Mouse (Mus musculus): Measurements from ENCODE around the gene Prkn. TPM values are rescaled to one million over a fixed set of nuclear protein-coding genes. Genes with fewer than 3 reads are reported as not detected.

The Prkn gene
- polyA plus RNA-seq, 1 experiment from 2014 or later = 1.00 TPM

DNA sequence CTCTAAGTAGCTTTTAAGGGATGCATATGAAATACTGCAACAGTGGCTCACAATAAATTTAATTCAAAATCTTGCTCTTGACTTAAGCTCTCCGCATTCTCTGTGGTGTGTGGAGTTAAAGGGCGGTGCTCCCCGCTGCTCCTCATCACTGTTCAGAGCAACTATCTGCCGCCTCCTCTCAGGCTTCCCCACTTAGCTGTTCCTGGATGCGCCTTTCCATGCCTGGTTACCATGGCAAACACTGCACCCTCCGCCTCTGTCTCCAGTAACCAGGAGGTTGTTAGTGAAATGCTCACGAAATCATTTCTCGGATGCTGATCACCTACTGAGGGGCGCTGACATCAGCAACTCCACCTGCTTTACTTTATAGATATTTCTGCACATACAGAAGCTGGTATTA is 1080.8 kb downstream of the Prkn start:
- no peak overlapping the region for H3K4me2 ChIP-seq (ENCODE audit: low read depth, low read length)
- H3K4me1 ChIP-seq (ENCODE audit: insufficient read depth) = no peaks in the 10 kb centered on the region
- no peak for ATAC-seq
- 77% methylated on average over 9 of the region's 9 CpGs for WGBS (ENCODE audit: insufficient replicate concordance)
- no peaks in the 10 kb centered on the region for H3K36me3 ChIP-seq (replicated peaks; ENCODE audit: insufficient read depth, low read length)
- H3K4me3 ChIP-seq (ENCODE audit: low read depth, low read length) = no peak overlapping the region
- no peak for DNase-seq
- no peaks in the 10 kb centered on the region for H3K27me3 ChIP-seq (ENCODE audit: insufficient read depth, low read length)
- TF ChIP-seq EP300 (IDR thresholded peaks at IDR 0.05; ENCODE audit: low read depth) (no peak), CTCF (IDR thresholded peaks at IDR 0.05; ENCODE audit: low read depth) (no peak)
- H3K27ac ChIP-seq (ENCODE audit: low read depth) = no peak overlapping the region
- H3K9me3 ChIP-seq (ENCODE audit: low read length) = no peaks in the 10 kb centered on the region
- no peak overlapping the region for H3K9ac ChIP-seq (replicated peaks)

DNA sequence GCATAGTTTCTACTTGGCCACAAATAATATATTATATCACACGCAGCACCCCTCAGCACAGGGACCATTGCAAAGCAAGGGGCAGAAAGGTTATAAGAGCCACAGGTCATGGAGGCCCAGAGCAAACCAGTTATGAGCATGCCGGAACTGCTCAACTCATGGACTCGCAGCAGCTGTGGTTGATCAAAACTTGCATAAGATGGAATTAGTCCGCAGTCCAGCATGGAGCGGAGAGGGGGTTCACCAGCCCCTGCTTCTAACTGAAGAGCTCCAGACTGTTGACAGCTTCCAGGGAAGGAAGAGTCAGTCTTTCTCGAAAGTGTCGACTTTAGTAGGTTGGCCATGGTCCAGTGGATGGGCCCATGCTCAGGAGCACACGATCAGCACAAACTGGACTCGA is 1083.8 kb downstream of the Prkn start:
- no peak for DNase-seq
- Histone ChIP-seq H3K4me3 (ENCODE audit: low read depth, low read length) (no peak overlapping the region), H3K27me3 (ENCODE audit: insufficient read depth, low read length) (no peaks in the 10 kb centered on the region), H3K9me3 (ENCODE audit: low read length) (no peaks in the 10 kb centered on the region), H3K4me1 (ENCODE audit: insufficient read depth) (no peaks in the 10 kb centered on the region), H3K4me2 (ENCODE audit: low read depth, low read length) (no peak overlapping the region), H3K36me3 (replicated peaks; ENCODE audit: insufficient read depth, low read length) (no peaks in the 10 kb centered on the region), H3K27ac (ENCODE audit: low read depth) (no peak overlapping the region), H3K9ac (replicated peaks) (no peak overlapping the region)
- WGBS (ENCODE audit: insufficient replicate concordance) = 79% methylated on average over 9 of the region's 9 CpGs
- TF ChIP-seq CTCF (IDR thresholded peaks at IDR 0.05; ENCODE audit: low read depth) (no peak), EP300 (IDR thresholded peaks at IDR 0.05; ENCODE audit: low read depth) (no peak)
- no peak for ATAC-seq

DNA sequence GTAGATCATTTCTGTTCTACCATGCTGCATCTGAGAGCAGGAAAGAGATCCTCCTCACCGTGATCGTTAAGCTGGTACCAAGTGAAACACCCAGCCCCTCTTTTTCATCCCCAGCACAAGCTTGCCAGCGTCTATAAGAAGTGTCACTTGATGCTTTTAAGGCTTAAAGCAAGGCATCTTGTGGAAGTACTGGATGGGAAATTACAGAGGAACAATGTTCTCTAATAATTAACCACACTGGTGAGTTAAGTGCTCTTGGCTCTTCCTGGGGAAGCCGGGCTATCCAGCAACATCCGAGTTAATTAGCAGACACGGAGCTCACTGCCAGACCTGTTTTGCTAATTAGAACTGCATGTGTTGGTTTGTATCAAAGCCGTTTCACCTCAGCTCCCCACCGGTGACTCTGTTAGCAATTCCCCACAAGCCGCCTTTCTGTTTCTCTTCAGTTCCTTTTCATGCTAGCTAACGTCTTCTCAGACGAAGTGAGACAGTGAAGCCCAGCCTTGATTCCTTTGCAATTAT is 1086.7 kb downstream of the Prkn start:
- no peak overlapping the region for H3K4me3 ChIP-seq (ENCODE audit: low read depth, low read length)
- no peaks in the 10 kb centered on the region for H3K36me3 ChIP-seq (replicated peaks; ENCODE audit: insufficient read depth, low read length)
- H3K27me3 ChIP-seq (ENCODE audit: insufficient read depth, low read length) = no peaks in the 10 kb centered on the region
- DNase-seq (no peak), ATAC-seq (no peak)
- no peak overlapping the region for H3K27ac ChIP-seq (ENCODE audit: low read depth)
- WGBS (ENCODE audit: insufficient replicate concordance) = 47% methylated on average over 11 of the region's 11 CpGs
- no peak overlapping the region for H3K9ac ChIP-seq (replicated peaks)
- H3K4me1 ChIP-seq (ENCODE audit: insufficient read depth) = no peaks in the 10 kb centered on the region
- no peak overlapping the region for H3K4me2 ChIP-seq (ENCODE audit: low read depth, low read length)
- TF ChIP-seq CTCF (IDR thresholded peaks at IDR 0.05; ENCODE audit: low read depth) (no peak), EP300 (IDR thresholded peaks at IDR 0.05; ENCODE audit: low read depth) (no peak)
- no peaks in the 10 kb centered on the region for H3K9me3 ChIP-seq (ENCODE audit: low read length)

DNA sequence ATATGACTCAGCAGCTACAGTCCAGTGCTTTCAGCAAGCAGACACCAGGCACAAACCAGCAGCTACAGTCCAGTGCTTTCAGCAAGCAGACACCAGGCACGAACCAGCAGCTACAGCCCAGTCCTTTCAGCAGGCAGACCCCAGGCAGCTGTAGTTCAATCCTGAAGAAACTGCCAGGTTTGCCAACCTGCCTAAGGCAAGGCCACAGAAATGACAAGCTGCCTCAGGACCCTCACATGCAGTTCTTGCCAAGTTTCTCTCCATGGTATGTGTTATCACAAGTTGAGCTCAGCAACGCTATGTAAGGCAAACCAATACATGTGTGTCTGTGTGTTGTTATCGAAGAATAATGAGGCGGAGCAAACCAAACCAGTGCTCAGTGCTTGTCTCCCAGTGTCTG is 1091.5 kb downstream of the Prkn start:
- TF ChIP-seq EP300 (IDR thresholded peaks at IDR 0.05; ENCODE audit: low read depth) (no peak), CTCF (IDR thresholded peaks at IDR 0.05; ENCODE audit: low read depth) (no peak)
- DNase-seq (no peak), ATAC-seq (no peak)
- Histone ChIP-seq H3K27me3 (ENCODE audit: insufficient read depth, low read length) (no peaks in the 10 kb centered on the region), H3K4me2 (ENCODE audit: low read depth, low read length) (no peak overlapping the region), H3K4me1 (ENCODE audit: insufficient read depth) (no peaks in the 10 kb centered on the region), H3K36me3 (replicated peaks; ENCODE audit: insufficient read depth, low read length) (no peaks in the 10 kb centered on the region), H3K27ac (ENCODE audit: low read depth) (no peak overlapping the region), H3K9me3 (ENCODE audit: low read length) (no peaks in the 10 kb centered on the region), H3K4me3 (ENCODE audit: low read depth, low read length) (no peak overlapping the region), H3K9ac (replicated peaks) (no peak overlapping the region)
- WGBS (ENCODE audit: insufficient replicate concordance) = 82% methylated on average over 4 of the region's 4 CpGs

DNA sequence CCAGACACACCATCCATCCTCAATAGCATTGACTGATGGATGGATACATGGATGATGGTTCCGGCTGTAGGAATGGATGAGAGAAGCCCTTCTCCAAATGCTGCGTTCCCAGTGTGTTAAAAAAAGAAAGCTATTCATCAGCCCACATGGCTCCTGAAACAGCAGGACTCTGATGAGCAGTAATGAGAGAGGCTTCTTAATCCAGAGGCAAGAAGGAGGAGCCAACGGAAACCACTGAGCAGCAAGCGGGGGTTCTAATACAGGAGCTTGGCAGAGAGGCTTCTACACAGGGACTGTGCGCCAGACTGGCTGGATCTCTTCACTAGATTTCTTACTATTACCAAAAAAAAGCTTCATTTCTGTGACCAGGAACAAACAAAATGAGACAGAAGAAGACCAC is 1093.6 kb downstream of the Prkn start:
- H3K4me2 ChIP-seq (ENCODE audit: low read depth, low read length) = no peak overlapping the region
- no peaks in the 10 kb centered on the region for H3K36me3 ChIP-seq (replicated peaks; ENCODE audit: insufficient read depth, low read length)
- H3K9me3 ChIP-seq (ENCODE audit: low read length) = no peaks in the 10 kb centered on the region
- H3K27ac ChIP-seq (ENCODE audit: low read depth) = no peak overlapping the region
- WGBS (ENCODE audit: insufficient replicate concordance) = 81% methylated on average over 5 of the region's 5 CpGs
- H3K9ac ChIP-seq (replicated peaks) = no peak overlapping the region
- ATAC-seq = no peak
- H3K4me3 ChIP-seq (ENCODE audit: low read depth, low read length) = no peak overlapping the region
- no peak for DNase-seq
- H3K27me3 ChIP-seq (ENCODE audit: insufficient read depth, low read length) = no peaks in the 10 kb centered on the region
- no peaks in the 10 kb centered on the region for H3K4me1 ChIP-seq (ENCODE audit: insufficient read depth)
- TF ChIP-seq CTCF (IDR thresholded peaks at IDR 0.05; ENCODE audit: low read depth) (no peak), EP300 (IDR thresholded peaks at IDR 0.05; ENCODE audit: low read depth) (no peak)

DNA sequence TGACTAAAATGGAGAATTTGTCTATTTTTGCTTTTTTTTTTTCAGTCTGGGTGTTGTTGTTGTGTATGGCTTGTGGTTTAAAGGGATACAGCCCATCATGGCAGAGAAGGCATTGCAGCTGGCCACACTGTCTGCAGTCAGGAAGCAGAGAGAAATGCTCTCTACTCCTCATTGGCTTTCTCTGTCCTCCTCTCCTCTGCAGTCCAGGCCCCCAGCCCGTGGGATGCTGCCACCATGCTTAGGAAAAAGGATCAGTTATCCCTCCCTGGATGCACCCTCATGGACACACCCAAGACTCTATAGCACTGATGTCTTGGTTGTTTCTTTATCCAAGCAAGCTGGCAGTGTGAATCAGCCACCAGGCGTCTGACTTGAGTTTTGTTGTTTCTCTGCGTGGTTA is 1107.3 kb downstream of the Prkn start:
- Histone ChIP-seq H3K36me3 (replicated peaks; ENCODE audit: insufficient read depth, low read length) (no peaks in the 10 kb centered on the region), H3K9ac (replicated peaks) (no peak overlapping the region), H3K27ac (ENCODE audit: low read depth) (no peak overlapping the region), H3K4me2 (ENCODE audit: low read depth, low read length) (no peak overlapping the region), H3K27me3 (ENCODE audit: insufficient read depth, low read length) (no peaks in the 10 kb centered on the region), H3K4me1 (ENCODE audit: insufficient read depth) (no peaks in the 10 kb centered on the region), H3K9me3 (ENCODE audit: low read length) (no peaks in the 10 kb centered on the region), H3K4me3 (ENCODE audit: low read depth, low read length) (no peak overlapping the region)
- no peak for ATAC-seq
- 79% methylated on average over 3 of the region's 3 CpGs for WGBS (ENCODE audit: insufficient replicate concordance)
- TF ChIP-seq EP300 (IDR thresholded peaks at IDR 0.05; ENCODE audit: low read depth) = no peak
- TF ChIP-seq CTCF (IDR thresholded peaks at IDR 0.05; ENCODE audit: low read depth) = no peak
- DNase-seq = no peak
